Mouse (Mus musculus): ENCODE measurements around the gene Ccdc141. TPM values are rescaled to one million over a fixed set of nuclear protein-coding genes. Genes with fewer than 3 reads are reported as not detected.

Gene Ccdc141
- polyA plus RNA-seq, 1 experiment from 2014 or later: 14.2 TPM

DNA sequence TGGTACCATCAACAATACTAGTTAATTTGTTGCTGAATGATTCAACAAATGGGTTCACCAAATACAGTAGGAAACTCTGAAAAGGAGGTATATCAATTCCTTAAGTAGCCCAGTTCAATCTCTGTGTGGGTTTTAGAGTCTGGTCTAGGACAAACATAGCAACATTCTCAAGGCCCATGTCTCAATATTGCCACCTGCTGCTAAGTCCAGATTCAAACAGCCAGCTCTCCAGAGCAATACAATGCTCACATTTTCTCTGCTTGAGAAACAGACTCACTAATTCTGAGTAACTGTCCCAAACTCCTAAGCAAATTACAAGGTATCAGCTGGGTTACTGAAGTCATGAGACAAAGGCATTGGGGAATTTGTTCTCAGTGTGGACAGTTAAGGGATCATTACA lies 85.8 kb downstream of the Ccdc141 start:
- H3K4me1 ChIP-seq: no peaks in the 10 kb centered on the region
- no peaks in the 10 kb centered on the region for H3K27me3 ChIP-seq
- no peak for ATAC-seq (replicated peaks; ENCODE audit: low FRiP score)
- no peak overlapping the region for H3K27ac ChIP-seq
- H3K9me3 ChIP-seq (replicated peaks): no peaks in the 10 kb centered on the region
- no peak overlapping the region for H3K9ac ChIP-seq
- no peaks in the 10 kb centered on the region for H3K36me3 ChIP-seq
- H3K4me2 ChIP-seq: no peak overlapping the region
- no peak overlapping the region for H3K4me3 ChIP-seq (replicated peaks)

DNA sequence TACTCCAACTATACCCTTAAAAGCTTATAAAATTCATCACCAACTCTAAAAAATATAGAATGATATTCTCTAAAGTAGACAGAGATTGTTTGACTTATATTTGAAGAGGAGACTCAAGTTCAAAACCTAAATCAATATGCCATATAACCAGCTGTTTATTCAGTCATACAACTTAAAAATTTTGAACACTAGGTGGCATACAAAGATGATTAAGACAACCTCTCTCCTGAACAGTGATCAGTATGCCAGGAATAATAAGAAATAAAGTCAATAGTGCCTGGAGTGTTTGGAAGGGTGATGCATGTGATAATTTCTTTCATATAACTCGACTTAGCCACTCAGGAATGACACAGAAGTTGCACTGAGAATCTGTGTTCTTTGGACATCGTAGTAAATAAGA lies 89.3 kb downstream of the Ccdc141 start:
- Histone ChIP-seq H3K27ac (no peak overlapping the region), H3K4me3 (replicated peaks) (no peak overlapping the region), H3K9me3 (replicated peaks) (no peaks in the 10 kb centered on the region), H3K9ac (no peak overlapping the region), H3K36me3 (no peaks in the 10 kb centered on the region), H3K4me1 (no peaks in the 10 kb centered on the region), H3K4me2 (no peak overlapping the region), H3K27me3 (no peaks in the 10 kb centered on the region)
- WGBS: 85% methylated on average over 2 of the region's 2 CpGs
- ATAC-seq (replicated peaks; ENCODE audit: low FRiP score): no peak

DNA sequence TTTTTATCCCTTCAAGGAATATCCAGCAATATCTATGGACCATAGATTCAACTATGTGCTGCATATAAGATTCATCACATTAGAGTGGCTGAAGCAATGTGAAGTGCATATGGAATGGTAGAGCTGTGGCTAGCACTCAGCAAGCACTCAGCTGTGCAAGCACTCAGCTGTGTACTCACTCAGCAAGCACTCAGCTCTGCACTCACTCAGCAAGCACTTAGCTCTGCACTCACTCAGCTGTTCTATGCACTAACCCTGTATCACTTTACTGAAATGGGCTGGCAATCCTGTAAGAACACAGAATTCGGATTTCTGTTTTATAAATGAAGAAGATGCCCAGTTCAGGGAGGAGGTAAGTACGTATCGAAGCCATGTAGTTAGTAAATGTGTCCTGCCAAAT lies 89.8 kb downstream of the Ccdc141 start:
- Histone ChIP-seq H3K36me3 (no peaks in the 10 kb centered on the region), H3K9me3 (replicated peaks) (no peaks in the 10 kb centered on the region)

DNA sequence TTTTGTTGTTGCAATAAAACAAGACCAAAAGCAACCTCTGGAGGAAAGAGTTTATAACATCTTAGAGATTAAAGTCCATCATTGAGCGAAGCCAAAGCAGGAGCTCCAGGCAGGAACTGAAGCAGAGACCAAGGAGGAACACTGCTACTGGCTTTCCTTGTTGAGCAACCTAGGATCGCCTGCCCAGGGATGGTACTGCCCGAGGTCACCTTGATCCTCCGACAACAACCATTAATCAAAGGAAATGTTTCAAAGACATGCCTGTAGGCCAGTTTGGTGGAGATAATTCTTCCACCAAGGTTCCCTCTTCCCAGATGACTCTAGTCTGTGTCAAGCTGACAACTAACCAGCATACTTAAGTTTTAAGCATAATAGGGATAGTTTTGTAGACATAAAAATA lies 91.7 kb downstream of the Ccdc141 start:
- no peaks in the 10 kb centered on the region for H3K36me3 ChIP-seq

More for the DNA sequence above, 89.8 kb downstream of the Ccdc141 start:
- H3K27ac ChIP-seq: no peak overlapping the region
- 95% methylated on average over 3 of the region's 3 CpGs for WGBS
- no peaks in the 10 kb centered on the region for H3K27me3 ChIP-seq
- H3K4me2 ChIP-seq: no peak overlapping the region
- H3K9ac ChIP-seq: no peak overlapping the region
- H3K4me1 ChIP-seq: no peaks in the 10 kb centered on the region
- H3K4me3 ChIP-seq (replicated peaks): no peak overlapping the region
- no peak for ATAC-seq (replicated peaks; ENCODE audit: low FRiP score)

DNA sequence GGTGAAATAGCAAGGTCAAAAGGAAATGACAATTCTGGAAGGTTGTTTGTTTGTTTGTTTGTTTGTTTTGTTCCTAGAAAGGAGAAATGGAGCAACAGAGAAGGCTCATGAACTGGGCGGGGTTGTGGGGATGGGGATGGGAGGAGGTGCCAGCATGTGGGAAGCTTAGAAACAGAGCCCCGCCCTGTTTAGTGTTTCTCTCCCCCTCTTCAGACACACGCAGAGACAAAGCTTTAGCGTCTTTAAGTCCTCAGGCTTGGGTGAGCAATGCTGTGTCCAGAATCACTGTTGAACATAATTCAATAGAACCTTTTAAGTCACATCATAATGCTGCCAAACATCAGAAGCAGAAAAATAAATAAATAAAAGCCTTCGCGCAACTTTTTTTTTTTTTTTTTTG lies 96.1 kb downstream of the Ccdc141 start:
- Histone ChIP-seq H3K9ac (no peak overlapping the region), H3K36me3 (no peaks in the 10 kb centered on the region), H3K9me3 (replicated peaks) (no peaks in the 10 kb centered on the region), H3K27ac (no peak overlapping the region), H3K4me2 (no peak overlapping the region), H3K27me3 (no peaks in the 10 kb centered on the region), H3K4me1 (no peaks in the 10 kb centered on the region), H3K4me3 (replicated peaks) (no peak overlapping the region)
- no peak for ATAC-seq (replicated peaks; ENCODE audit: low FRiP score)
- 61% methylated on average over 6 of the region's 6 CpGs for WGBS

More for the DNA sequence above, 91.7 kb downstream of the Ccdc141 start:
- Histone ChIP-seq H3K27ac (no peak overlapping the region), H3K4me2 (no peak overlapping the region), H3K4me1 (no peaks in the 10 kb centered on the region), H3K27me3 (no peaks in the 10 kb centered on the region), H3K9ac (no peak overlapping the region), H3K9me3 (replicated peaks) (no peaks in the 10 kb centered on the region), H3K4me3 (replicated peaks) (no peak overlapping the region)
- WGBS: 69% methylated on average over 4 of the region's 4 CpGs
- ATAC-seq (replicated peaks; ENCODE audit: low FRiP score): no peak

DNA sequence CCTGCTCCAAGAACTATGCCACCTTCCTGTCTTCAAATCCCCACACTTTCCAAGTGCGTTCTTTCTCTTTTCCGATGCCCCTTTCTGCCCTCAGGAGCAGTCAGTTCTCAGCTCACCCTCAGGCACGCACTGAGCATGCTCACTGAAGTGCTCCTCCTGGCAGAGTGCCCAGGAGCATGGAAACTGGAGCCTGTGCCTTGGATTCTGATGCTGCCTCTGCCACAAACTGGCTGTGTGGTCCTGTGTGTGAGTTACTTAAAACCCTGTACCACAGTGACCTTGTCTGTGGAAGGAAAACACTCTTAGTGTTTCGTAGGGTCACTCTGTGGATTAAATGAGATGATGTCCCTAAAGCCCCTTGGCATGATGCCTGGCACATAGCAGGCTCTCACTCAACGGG lies 96.5 kb downstream of the Ccdc141 start:
- Histone ChIP-seq H3K27me3 (no peaks in the 10 kb centered on the region), H3K4me1 (no peaks in the 10 kb centered on the region), H3K9ac (no peak overlapping the region), H3K36me3 (no peaks in the 10 kb centered on the region), H3K9me3 (replicated peaks) (no peaks in the 10 kb centered on the region), H3K4me2 (no peak overlapping the region), H3K27ac (no peak overlapping the region), H3K4me3 (replicated peaks) (no peak overlapping the region)
- 71% methylated on average over 5 of the region's 5 CpGs for WGBS
- no peak for ATAC-seq (replicated peaks; ENCODE audit: low FRiP score)

DNA sequence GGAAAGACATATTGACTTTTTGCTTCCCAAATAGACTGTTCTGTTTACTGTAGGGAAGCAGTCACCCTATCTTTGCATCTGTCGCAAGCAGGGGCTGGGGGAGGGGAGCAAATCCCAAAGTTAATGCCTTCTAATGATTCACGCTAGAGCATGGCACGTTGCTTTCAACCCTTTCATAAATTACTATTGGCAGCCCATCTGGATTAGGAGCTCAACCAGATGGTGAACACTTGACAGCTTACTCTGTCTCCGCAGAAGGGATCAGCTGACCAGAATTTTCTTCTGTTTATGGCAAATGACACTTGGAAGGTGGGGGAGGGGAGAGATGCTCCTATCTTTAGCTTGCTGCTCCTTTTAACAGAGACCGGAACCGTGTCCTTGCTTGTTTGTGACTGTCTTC lies 105.1 kb downstream of the Ccdc141 start:
- H3K27me3 ChIP-seq: no peaks in the 10 kb centered on the region
- no peak overlapping the region for H3K9ac ChIP-seq
- WGBS: 50% methylated on average over 6 of the region's 6 CpGs
- H3K4me1 ChIP-seq: no peaks in the 10 kb centered on the region
- no peak overlapping the region for H3K4me3 ChIP-seq (replicated peaks)
- H3K9me3 ChIP-seq (replicated peaks): no peaks in the 10 kb centered on the region
- H3K27ac ChIP-seq: no peak overlapping the region
- no peaks in the 10 kb centered on the region for H3K36me3 ChIP-seq
- ATAC-seq (replicated peaks; ENCODE audit: low FRiP score): no peak
- H3K4me2 ChIP-seq: no peak overlapping the region

DNA sequence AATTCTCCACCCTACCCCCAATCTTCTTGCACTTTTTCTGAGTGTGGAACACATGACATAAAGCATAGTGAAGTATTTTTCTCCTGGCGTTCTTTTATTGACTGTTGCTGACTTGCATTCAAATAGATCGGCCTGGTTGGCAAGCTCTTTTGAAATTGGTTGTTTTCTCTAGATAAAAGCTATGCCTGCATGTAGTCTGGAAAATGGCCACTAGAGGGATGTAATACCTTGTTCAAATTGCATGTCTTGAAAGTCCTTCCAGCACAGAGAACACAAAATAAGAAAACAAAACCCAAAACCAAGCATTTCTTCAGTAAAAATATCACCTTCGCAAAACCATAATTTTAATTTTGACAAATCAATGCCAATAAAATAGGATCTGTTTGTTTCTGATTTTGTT lies 108.6 kb downstream of the Ccdc141 start:
- Histone ChIP-seq H3K27me3 (no peaks in the 10 kb centered on the region), H3K4me3 (replicated peaks) (no peak overlapping the region), H3K9me3 (replicated peaks) (no peaks in the 10 kb centered on the region), H3K4me1 (no peaks in the 10 kb centered on the region), H3K9ac (no peak overlapping the region), H3K36me3 (no peaks in the 10 kb centered on the region), H3K4me2 (no peak overlapping the region), H3K27ac (no peak overlapping the region)
- no peak; the same call in 1 of the 2 replicates for ATAC-seq (replicated peaks; ENCODE audit: low FRiP score)
- 47% methylated on average over 3 of the region's 3 CpGs for WGBS

DNA sequence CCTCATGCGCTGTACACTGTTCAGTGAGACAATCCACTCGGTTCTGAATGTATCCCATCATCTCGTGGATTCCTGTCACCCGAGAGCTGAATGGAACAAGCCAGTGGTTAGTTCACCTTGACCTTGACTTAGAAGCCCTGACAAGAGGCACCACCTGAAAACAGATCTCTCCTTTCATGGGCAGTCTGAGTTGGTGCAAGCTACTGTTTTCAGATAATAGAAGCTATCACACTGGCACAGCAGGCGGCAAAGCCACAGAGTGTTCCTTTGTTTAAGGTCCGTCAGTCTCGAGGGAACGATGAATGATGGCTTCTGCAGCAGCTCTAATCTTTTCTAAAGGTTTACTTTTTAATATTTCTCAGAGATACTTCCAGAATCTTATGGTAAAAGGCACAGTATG lies 110.8 kb downstream of the Ccdc141 start:
- H3K9ac ChIP-seq: no peak overlapping the region
- no peak overlapping the region for H3K4me2 ChIP-seq
- no peak overlapping the region for H3K4me3 ChIP-seq (replicated peaks)
- 64% methylated on average over 8 of the region's 8 CpGs for WGBS
- H3K27ac ChIP-seq: no peak overlapping the region
- no peaks in the 10 kb centered on the region for H3K36me3 ChIP-seq
- H3K27me3 ChIP-seq: no peaks in the 10 kb centered on the region
- H3K4me1 ChIP-seq: no peaks in the 10 kb centered on the region
- H3K9me3 ChIP-seq (replicated peaks): no peaks in the 10 kb centered on the region
- ATAC-seq (replicated peaks; ENCODE audit: low FRiP score): no peak

DNA sequence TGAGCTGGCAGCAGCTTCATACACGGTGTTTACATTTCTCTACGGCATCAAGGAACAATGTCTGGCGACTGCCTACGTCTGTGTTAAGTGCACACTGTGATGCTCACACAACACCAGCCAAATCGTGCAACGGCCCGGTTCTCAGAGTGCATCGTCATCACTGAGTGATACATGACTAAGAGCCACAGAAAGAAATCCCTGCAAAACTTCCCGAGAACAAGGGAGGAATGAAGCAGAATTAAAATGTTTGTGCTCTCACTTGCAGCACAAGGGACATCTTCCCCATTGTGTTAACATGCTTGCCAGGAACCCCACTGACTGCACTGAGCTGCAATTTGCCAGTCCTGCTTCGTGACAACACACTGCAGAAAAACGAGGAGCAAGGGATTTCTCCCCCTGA lies 114.1 kb downstream of the Ccdc141 start:
- Histone ChIP-seq H3K27ac (no peak overlapping the region), H3K36me3 (no peaks in the 10 kb centered on the region), H3K4me3 (replicated peaks) (no peak overlapping the region), H3K9ac (no peak overlapping the region), H3K27me3 (no peaks in the 10 kb centered on the region), H3K9me3 (replicated peaks) (no peaks in the 10 kb centered on the region), H3K4me2 (no peak overlapping the region), H3K4me1 (no peaks in the 10 kb centered on the region)
- WGBS: 74% methylated on average over 11 of the region's 11 CpGs
- ATAC-seq (replicated peaks; ENCODE audit: low FRiP score): no peak

DNA sequence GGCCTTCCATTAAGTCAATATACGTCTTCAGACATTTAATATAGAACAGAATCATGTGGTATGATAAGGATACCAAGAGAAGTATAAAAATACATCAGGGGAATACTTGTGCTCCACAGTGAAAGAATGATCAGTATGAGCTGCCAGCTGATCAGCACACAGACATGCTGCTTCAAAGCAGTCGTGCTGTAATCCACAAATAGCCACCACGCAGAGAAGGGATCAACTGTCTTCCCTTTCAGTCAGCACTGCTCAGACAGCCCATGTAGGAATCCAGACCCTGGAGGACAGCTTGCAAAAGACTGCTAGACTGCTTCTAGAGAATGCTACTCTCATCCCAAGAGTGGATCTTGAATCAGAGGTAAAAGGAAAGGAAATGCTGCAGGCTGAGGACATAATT lies 127.5 kb downstream of the Ccdc141 start:
- no peak overlapping the region for H3K9ac ChIP-seq
- no peak overlapping the region for H3K4me3 ChIP-seq (replicated peaks)
- H3K9me3 ChIP-seq (replicated peaks): no peaks in the 10 kb centered on the region
- ATAC-seq (replicated peaks; ENCODE audit: low FRiP score): no peak
- 82% methylated on average over 3 of the region's 3 CpGs for WGBS
- H3K4me1 ChIP-seq: no peaks in the 10 kb centered on the region
- no peak overlapping the region for H3K4me2 ChIP-seq
- no peaks in the 10 kb centered on the region for H3K27me3 ChIP-seq
- no peak overlapping the region for H3K27ac ChIP-seq
- no peaks in the 10 kb centered on the region for H3K36me3 ChIP-seq

DNA sequence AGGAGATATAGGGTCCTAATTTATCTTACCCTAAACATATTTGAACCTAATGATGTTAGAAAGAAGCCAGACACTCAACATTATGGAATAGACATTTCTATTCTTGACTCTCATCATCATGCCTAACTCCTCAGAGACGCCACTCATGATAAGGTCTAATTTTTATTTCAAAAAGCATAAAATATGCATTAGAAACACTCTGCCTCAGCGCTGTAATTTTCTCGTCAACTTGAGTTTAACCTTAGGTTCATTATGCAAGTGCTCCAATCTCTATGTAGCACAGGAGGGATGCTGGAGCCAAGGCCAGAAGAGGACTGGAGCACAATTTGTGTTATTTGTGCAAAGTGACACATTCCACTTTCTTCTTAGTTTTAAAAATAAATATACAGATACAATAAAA lies 130.8 kb downstream of the Ccdc141 start:
- 86% methylated on average over 3 of the region's 3 CpGs for WGBS
- no peak for ATAC-seq (replicated peaks; ENCODE audit: low FRiP score)
- no peak overlapping the region for H3K9ac ChIP-seq
- no peaks in the 10 kb centered on the region for H3K36me3 ChIP-seq
- H3K9me3 ChIP-seq (replicated peaks): no peaks in the 10 kb centered on the region
- no peak overlapping the region for H3K4me2 ChIP-seq
- no peak overlapping the region for H3K27ac ChIP-seq
- no peaks in the 10 kb centered on the region for H3K4me1 ChIP-seq
- H3K27me3 ChIP-seq: no peaks in the 10 kb centered on the region
- no peak overlapping the region for H3K4me3 ChIP-seq (replicated peaks)

DNA sequence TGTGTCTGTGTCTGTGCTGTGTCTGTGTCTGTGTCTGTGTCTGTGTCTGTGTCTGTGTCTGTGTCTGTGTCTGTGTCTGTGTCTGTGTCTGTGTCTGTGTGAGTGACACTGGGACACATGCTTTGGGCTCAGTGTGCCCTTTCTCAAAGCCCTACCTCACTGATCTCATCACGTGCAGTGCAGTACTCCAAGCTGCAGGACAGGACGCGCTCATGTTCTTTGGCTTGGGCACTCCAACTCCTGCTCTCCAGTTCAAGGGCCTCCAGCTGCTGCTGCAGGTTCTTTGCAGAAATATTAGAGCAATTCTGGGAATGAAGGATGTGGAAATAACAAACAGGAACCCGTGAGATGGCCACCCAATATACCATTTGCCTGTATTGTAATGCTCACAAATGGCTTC lies 131.2 kb downstream of the Ccdc141 start:
- Histone ChIP-seq H3K9ac (no peak overlapping the region), H3K27ac (no peak overlapping the region), H3K36me3 (no peaks in the 10 kb centered on the region), H3K4me3 (replicated peaks) (no peak overlapping the region), H3K9me3 (replicated peaks) (no peaks in the 10 kb centered on the region), H3K27me3 (no peaks in the 10 kb centered on the region), H3K4me1 (no peaks in the 10 kb centered on the region), H3K4me2 (no peak overlapping the region)
- 90% methylated on average over 4 of the region's 4 CpGs for WGBS
- no peak for ATAC-seq (replicated peaks; ENCODE audit: low FRiP score)

All from kidney, embryonic 15.5 days (tissue).